Mouse (Mus musculus): Measurements from ENCODE around the gene Mybpc1.

Mybpc1 gene

DNA sequence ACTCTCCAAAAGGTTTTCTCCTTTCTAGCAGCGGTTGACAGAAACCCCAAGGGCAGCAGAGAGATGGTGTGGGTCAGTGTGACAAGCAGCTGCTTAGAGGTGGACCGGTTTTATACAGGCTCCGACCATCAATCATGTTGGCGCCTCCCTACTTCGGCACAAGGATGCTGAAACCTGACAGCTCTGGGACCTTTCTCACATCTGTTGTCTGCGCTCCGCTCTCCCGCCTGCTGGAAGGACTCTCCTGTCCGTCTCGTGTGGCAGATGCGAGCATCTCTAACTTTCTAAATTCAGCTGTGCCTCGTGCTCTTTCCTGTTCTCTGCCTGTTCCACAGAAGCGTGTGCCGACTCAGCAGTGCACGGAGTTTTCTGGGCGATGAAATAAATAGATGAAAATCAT, at the start of gene Mybpc1:
Gene Mybpc1, minus strand, starts transcription at position 210 of the 400 bp plus-strand sequence.
- no peak for DNase-seq

DNA sequence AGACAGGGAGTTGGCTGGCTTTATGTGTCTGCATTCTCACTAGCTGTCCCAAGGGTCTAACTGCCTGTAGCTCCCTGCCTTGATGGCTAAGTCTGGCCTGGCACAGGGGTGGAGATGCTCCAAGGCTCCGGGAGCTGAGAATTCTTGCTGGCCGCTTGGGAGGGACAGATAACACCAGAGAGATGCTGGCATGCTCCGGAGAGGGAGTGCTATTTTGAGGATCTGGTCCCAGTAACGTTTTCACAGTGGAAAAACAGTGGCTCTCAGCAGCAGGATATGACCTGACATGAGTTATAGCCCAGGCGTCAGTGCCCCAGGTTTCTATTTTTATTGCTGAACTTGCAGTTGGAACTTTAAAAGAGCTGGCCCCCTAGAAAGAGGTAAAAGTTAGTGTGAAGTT, 40.5 kb upstream of the Mybpc1 start:
- DNase-seq: no peak

DNA sequence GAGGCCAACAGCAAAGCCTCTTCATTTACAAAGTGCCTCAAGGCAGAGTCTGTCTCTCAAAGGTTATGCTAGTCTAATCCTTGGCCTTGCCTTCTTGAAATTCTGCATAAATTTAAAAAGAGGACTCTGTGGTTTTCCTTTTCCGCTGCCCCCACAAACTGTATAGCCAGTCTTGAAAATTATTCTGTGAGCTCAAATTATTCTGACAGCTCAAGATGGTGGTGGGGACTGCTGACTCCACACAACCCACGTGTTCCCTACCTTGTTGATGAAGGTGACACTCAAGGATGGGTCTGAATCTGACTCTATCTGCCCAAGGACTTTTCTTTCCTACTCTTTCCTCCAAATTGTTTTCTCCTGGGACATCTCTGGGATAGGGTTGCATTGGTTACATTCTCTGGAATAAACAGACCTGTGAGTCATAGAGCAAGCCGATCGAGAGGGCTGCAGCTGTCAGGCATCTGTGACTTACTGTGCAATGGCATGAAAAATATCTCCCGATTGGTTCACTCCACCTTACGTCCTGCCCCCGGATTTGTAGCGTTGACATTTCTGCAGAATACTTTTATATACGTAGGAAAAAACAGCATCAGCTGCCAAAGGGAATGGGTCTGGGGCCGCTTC, 26.5 kb upstream of the Mybpc1 start:
- DNase-seq: no peak

DNA sequence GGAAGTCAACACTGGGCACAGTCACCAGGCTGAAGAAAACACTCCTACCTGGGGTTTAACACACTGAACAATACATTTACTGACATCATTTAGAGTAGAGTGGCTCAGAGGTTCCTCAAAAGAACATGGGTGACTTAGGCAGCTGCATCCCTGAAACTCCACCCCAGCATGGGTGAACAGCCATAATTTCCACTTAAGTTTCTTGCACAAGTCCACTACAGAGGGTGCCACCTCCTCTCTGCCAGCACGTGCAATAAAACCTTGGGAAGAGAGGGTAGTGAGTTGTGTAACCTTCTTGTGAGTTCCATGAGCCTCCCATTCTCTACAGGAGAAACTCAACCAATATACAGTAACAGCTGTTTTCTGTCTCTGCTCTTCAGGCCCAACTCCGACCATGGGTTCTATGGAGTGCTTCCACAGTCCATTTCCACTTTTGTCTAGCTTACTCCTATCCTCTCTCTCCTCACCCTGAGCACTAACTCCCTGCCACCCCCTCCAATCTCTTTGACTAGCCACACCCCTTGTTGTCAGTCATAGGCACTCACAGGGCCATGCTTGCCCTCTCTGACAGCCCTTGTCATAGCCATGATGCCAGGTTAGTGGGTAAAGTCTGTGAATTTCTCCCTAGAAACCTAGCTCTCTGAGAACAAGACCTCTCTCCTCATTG, 25.8 kb upstream of the Mybpc1 start:
- DNase-seq: no peak

DNA sequence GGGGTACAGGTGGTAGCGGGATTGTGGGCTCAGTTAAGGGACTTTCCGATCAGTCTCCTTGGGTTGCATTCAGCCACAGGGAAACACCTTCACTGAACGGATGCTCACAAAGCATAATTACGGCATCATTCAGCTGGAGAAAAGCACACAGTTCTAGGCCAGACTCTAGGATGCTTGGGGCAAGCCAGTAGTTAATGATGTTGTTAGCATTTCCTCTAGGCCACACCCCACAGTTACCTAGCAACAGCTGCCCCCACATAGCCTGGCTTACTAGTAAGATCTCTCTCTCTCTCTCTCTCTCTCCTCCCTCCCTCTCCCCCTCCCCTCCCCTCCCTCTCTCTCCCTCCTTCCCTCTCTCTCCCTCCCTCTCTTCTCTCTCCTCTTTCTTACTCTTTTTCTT, 22.1 kb upstream of the Mybpc1 start:
- peak; percentile 3 for DNase-seq

DNA sequence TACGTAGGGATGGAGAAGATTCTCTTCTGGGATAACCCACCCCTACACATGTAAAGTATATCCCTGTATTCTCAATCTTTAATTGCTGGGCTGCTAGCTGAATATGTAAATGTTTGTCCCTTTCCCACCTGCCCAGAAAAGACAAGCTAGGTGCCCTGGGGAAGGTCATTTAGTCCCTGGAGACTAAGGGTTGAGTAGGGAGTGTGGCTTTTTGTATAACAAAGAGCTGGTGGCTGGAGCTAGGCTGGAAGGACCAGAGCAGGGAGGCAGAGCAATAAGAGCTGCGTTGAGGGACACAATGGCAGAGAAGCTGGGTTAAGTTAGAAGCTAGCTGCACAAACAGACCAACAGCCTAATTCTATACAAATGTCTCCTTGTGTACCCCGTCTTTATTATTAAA, 21.2 kb upstream of the Mybpc1 start:
- DNase-seq: no peak

DNA sequence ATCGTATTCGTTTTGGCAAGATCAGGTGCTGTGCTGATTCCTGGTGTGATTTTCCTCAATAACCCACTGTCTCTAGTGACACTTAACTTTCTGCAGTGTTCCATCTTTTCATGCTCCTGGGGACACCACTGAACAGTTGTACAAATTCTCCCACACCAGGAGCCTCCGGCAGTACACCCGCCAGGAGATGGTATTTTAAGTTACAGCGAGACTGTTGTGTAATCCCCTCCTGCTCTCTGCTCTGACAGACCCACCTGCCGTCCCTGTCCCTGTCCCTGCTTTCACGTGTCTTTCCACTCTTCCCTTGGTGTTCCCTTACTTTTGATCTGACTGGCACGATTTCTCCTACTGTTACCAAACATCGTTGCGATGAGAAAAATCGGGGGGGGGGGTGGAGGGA, 19.3 kb upstream of the Mybpc1 start:
- no peak for DNase-seq

DNA sequence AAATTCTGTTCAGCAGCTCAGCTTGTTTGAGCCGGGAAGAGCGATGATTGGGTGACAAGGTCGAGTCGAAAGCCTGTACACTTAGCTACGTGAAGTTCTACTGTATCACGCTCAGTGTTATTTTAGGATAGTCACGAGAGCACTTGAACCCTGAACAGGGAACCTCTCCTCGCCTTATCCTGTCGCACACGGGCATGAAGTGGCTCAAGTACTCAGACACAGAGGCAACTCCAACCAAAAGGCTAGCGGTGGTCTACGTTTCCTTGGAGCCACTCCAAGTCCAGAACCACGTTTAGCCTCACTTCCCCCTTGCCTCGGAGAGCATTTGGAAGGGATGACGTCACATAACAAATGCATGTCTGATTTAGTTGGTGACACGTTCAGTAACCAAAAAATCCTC, 17.7 kb upstream of the Mybpc1 start:
- peak; percentile 43 for DNase-seq

DNA sequence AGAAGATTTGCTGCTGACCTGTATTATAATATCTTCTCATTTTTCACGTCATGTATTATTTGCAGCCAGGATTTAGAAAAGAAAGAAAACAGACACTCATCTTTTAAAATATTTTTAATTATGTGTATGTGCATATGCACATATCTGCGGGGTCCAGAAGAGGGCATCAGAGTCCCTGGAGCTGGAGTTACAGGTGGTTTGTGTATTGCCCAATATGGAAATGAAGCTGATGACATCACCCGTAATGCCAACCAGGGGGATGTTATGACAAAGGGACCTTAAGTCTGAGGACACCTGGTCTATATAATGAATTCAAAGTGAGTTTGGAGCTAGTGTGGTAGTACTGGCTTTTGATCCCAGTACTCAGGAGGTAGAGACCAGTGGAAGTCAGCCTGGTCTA, 15.9 kb upstream of the Mybpc1 start:
- DNase-seq: peak; percentile 7

DNA sequence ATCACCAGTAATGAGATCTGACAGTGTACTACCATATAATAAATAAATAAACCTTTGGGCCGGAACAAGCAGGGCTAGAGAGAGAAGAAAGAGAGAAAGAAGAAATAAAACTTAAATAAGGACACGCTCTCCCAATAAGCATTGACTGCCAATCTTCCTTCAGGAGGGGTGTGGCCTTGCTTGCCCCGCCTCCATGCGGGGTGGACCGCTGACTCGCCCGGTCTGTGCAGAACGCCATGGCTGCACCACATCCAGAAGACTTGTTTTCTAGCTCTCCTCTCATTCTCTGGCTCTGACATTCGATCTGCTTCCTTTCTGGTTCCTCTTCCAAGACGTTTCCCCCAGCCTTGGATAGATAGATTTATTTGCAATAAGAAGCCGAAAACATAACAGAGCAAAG, 8.1 kb upstream of the Mybpc1 start:
- DNase-seq: no peak

DNA sequence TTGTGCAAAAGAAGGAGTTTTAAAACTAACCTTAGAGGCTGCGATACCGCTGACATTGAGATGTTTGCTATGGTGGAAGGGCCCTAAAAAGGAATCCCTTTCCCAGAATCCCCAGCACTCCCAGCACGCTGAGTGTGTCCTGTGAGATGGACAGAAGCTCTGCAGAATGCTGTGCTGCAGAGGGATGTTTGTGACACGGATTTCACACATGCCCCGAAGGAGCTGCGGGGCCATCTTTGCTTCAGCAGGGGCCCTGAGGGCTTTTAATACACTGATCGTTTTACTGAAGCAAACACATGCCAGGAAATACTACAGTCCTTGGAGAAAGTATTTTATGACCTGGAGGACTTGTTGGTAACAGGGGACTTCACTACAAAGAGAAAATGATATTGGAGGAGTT, 1.7 kb upstream of the Mybpc1 start:
- DNase-seq: no peak

DNA sequence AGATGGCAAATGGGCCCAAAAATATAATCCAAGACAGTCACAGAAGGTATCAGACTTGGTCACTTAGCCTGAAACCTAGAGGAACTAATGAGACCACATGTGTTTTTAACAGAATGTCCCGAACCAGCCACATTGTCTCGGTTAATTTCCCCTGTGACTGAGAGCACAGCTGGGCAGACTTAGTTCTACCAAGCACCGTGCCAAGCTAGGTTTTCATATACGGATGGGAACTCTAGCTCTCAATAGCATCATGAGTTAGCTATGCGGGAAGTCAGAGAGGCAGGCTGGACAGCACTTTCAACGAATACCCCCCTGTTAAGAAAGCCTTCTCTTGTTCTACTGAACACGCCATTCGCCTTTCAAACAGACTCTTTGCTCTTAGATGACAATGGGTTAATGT, 1.1 kb upstream of the Mybpc1 start:
- DNase-seq: no peak

DNA sequence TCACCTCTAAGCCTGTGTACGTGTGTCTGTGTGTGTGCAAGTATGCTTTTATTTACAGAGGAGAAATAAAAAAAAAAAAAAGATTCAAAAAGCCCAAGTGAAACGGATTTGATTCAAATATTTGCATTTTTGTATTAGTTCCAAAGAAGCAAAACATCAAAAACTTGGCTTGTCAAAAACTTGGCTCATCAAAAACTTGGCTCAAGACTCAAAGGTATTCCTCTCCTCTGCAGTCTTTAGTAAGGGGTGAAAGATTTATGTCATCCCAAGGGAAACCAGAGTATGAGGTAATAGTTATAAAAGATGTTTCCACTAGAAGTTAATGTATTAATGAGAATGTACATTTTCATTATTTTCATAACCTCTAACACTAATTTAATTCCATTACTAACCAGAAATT, 1.2 kb downstream of the Mybpc1 start:
- DNase-seq: no peak

DNA sequence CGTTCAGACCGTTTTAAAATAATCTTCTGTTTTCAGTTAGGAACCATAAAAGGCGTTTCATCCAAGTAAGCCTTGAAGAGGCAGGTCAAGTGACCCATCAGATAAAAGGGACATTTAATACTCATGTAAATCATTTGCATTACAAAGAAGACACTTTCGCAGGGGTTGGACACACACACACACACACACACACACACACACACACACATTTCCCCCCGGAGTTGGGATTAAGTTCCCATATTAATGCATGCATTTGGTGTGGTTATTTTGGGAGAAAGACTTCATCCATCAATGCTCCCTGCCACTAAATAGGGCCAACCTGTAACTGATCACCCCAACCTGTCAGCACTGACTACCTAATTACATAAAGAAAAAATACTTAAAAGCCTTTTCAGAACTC, 1.7 kb downstream of the Mybpc1 start:
- DNase-seq: no peak

DNA sequence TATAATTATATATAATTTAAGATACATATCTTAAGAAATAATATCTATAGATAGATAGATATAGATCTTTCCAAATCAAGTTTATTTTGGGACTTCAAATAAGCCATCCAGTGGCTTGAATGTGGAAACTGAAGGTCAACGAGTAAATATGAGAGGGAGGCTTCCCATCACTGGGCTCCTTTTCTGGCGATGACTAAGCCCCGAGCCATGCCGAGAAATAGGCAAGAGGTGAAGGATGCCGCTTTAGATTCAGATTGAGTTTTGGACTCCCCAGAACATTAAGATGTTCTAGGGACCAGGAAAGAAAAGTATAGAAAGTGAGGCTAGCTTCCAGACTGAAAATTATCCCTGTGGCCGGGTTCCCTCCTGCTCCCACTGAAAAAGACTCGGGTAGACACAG, 4.4 kb downstream of the Mybpc1 start:
- DNase-seq: no peak

DNA sequence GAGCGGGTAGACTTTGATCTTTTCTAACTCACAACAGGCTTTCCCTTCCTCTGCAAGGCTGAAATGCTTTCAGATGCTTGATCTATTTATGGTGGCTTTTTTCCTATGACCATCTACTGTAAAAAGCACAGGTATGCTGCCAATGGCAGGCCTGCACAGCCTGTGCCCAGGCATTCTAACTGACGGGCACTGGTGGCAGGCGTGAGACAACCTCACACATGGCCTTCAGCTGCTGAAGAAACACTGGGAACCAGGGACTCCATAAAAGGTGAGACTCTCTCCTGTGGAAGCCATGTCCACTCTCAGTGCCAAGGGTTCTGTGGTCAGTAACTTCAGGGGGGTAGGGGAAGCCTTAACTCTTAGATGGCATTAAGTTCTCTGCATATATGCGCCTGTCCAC, 12.6 kb downstream of the Mybpc1 start:
- DNase-seq: no peak

DNA sequence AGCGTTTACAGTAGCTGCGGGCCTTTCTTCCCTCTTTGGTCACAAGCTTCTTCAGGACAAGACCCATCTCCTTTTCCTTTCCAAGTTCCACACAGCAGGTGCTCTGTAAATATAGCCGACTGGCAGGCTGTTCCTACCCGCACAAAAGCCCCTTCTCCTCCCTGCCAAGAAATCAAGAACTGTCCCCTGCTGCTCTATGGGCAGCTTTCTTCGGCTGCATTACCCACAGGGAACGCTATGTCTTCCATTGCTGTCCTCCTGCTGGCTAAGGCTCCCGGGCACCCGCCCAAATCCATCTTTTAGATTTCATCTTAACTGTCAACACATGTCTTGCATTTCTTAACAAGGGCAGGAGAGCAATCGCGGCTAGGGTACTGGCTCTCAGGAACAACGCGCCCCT, 13.9 kb downstream of the Mybpc1 start:
- DNase-seq: peak; percentile 50

DNA sequence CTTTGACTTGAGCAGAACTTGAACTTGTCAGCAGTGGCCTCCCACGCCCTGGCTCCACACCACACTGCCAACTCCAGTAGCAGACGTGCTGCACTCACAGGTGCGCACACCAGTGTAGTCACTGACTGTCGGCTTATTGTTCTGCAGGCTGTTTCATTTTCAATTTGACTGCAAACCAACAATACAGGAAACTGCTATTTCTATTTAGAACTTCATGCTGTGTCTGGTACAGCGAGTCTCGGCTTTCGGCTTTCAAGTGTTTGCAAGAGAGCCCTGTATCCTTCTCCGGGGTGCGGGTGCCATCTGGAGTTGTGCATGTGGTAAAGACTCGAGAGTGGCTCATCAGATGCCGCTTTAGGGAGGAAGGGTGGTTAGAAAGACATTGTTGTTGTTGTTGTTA, 20.5 kb downstream of the Mybpc1 start:
- DNase-seq: peak; percentile 3

DNA sequence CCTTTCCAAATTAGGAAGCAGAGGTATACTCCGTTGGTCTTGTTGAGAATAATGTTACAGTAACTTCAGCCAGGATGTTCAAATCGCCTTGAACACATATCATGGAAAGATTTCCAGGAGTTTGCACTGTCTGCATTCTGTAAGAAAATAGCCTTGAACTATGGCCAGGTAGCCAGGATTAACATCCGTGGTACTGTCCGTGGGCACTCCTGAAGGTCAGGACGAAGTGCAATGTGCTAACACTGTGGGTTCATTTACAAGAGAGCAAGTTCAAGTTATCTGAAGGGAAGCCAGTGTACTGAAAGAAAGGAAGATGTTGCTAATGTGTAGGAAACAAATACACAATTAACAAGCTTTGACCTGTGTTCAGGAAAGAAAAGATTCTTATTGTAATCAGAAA, 24.2 kb downstream of the Mybpc1 start:
- no peak for DNase-seq

DNA sequence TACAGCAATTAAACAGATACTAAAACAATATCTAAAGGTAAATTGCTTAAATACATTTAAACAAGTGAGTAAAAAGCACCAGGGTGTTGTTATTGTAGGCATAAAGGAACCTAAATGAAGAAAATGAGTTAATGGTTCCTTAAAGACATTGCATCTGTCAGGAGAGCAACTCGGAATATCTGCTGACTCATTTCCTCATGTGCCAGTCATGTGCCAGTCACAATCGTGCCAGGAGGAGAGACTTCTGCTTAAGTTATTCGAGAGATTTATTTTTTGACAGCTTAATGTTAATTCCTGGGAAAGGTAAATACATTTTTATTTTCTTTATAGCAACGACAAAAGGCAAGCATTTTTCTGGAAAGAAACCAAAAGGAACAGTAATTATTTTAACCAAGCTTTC, 26.3 kb downstream of the Mybpc1 start:
- no peak for DNase-seq

DNA sequence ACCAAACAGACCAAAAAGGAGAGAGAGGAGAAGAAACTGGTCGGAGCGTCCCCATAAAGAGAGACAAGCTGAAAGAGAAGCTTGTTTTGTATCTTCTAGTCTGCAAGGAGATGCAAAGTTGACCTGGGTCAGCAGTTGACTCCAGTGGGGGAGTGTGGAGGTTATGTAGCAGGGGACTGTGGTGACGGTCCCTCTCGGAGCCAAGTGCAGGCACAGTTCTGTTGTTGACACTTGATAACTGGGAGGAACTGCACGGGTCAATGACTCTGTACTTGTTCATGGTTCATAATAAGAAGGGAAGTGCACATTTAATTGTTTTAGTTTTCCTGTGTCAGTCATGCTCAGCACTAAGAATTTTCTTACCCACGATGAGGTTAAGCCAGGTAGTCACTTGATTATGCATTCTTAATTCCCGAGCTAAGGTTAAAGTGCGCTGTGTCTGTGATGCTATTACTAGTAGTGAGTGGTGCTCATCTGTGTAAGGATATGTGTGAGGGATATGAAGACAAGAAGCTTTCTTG, 30.8 kb downstream of the Mybpc1 start:
- no peak for DNase-seq

DNA sequence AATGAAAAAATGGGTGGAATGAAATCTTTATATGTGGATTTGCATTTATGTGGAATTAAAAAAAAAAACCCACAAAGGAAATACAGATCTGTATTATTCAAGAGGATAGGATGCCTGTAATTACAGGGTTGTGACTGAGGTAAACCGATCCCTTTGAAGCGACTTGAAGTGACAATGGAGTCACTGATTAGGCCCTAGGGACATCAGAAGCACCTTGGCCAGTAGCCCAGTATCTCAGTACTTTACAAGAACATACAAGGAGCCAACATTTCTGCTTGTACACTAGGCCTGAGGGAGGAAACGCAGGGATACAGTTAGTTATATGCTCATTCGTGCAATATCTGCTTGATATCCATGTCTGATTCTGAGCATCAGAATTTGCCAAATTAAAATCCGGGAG, 32.8 kb downstream of the Mybpc1 start:
- DNase-seq: no peak

DNA sequence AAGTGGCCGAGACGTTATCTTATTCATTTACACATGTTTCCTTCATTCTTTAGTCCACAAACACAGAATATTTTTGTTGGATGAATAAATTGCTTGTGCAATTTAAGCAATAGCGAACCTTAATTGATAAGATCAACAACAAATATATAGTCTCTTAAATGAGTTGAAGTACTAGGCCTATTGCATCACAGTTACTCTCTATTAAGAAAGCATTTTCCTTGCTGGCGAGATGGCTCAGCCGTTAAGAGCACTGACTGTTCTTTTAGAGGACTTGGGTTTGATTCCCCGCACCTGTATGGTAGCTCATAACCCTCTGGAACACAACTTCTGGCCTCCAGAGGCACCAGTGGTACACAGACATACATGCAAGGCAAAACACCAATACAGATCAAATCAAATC, 47.9 kb downstream of the Mybpc1 start:
- no peak for DNase-seq

DNA sequence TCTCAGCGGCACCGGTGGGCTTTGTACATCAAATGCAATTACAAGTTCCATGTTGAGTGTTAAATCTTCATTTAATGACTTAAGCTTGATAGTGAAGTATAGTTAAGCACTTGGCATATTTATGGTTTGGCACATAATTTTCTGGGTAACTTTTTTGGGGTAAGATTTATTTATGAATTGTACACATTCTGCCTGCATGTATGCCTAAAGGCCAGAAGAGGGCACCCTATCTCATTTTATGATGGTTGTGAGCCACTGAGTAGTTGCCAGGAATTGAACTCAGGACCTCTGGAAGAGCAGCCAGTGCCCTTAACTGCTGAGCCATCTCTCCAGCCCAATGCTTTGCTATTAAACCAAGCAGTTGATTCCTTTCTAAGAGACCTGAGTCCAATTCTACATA, 52.2 kb downstream of the Mybpc1 start:
- DNase-seq: no peak

DNA sequence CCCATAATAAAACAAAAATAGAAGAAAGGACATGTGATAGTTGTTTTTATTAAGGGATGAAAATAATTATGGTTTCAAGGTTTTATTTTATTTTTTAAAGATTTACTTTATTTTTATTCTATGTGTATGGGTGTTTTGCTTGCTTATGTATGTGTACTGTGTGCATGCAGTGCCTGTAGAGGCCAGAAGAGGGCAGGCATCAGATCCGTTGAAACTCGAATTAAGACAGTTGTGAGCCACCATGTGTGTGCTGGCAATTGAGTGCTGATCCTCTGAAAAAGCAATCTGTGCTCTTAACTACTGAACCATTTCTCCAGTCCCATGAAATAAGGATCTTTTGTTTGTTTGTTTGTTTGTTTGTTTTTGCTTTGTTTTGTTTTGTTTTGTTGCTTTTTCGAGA, 54.7 kb downstream of the Mybpc1 start:
- DNase-seq: no peak
